Mouse (Mus musculus): ENCODE data around the gene Rtn2.

- TF ChIP-seq CTCF (IDR thresholded peaks at IDR 0.05; ENCODE audit: borderline replicate concordance, control insufficient read depth, extremely low read depth, insufficient read depth, low read length, poor library complexity) (no peak), POLR2A (IDR thresholded peaks at IDR 0.05; ENCODE audit: control insufficient read depth, extremely low read depth, insufficient read depth, low read length, poor library complexity) (no peak)
Measured at GRCm38 (mm10) chr7:19297794-19298193, 15.4 kb downstream of the Rtn2 start.

Measured in thymus, adult 2 months (tissue).